Mouse (Mus musculus): ENCODE data around the gene Gpr34. TPM values are rescaled to one million over a fixed set of nuclear protein-coding genes. Genes with fewer than 3 reads are reported as not detected.

The Gpr34 gene
- polyA plus RNA-seq (2012; rRNA removed) = 1.2 and 1.4 TPM in 2 replicates

- TF ChIP-seq CTCF (IDR thresholded peaks at IDR 0.05; ENCODE audit: borderline replicate concordance, extremely low read depth, insufficient read depth, insufficient read length) (no peak), POLR2A (IDR thresholded peaks at IDR 0.05; ENCODE audit: borderline replicate concordance, extremely low read depth, insufficient read depth, insufficient read length, poor library complexity, severe bottlenecking) (no peak)
- DNase-seq (ENCODE audit: low read depth) = no peak
Observed at GRCm38 (mm10) chrX:13631599-13632283, at the start of gene Gpr34. TSS of gene Gpr34 (plus strand) at chrX:13632089.

DNA sequence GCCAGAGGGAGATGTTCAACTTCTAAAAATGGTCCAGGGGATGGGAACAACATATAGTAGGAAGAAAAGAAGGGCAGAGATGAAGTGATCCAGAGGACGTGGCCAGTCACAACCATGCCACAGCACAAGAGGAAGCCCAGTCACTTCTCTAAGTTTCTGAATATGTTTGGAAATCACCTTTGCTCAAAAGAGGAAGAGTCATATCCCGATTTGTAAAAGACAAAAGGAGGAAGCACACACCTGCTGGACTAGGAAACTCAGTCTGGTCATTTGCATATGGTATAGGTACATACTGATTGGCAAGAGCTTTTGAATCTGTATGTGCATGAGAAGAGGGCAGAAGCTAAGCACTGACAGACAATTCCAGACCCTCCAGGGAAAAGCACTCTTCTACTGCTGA is 32.5 kb upstream of the Gpr34 start:
- DNase-seq (ENCODE audit: low read depth) = no peak
- TF ChIP-seq POLR2A (IDR thresholded peaks at IDR 0.05; ENCODE audit: borderline replicate concordance, extremely low read depth, insufficient read depth, insufficient read length, poor library complexity, severe bottlenecking) (no peak), CTCF (IDR thresholded peaks at IDR 0.05; ENCODE audit: borderline replicate concordance, extremely low read depth, insufficient read depth, insufficient read length) (no peak)

DNA sequence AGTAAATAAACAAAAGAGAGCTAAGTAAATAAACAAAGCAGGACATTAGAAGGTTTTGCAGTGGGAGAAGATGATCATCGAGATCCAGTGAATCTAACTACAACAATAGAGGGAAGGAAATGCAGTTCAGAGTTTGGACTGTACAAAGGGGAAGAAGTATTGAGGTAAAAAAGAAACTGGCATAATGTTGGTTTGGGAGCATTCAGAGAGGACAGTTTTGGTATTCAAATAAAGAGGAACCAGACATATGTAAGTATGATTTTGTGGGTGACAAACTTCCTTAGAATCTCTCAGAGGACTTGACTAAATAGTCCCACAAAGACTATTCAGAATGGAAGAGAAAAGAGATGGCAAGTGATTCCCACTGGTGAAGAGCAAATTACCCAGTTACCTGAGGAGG is 31.9 kb upstream of the Gpr34 start:
- no peak for DNase-seq (ENCODE audit: low read depth)
- no peak for TF ChIP-seq CTCF (IDR thresholded peaks at IDR 0.05; ENCODE audit: borderline replicate concordance, extremely low read depth, insufficient read depth, insufficient read length)
- no peak for TF ChIP-seq POLR2A (IDR thresholded peaks at IDR 0.05; ENCODE audit: borderline replicate concordance, extremely low read depth, insufficient read depth, insufficient read length, poor library complexity, severe bottlenecking)

GRCm38 (mm10) chrX:13606741-13607140 is 25.1 kb upstream of the Gpr34 start:
- DNase-seq (ENCODE audit: low read depth) = no peak
- TF ChIP-seq POLR2A (IDR thresholded peaks at IDR 0.05; ENCODE audit: borderline replicate concordance, extremely low read depth, insufficient read depth, insufficient read length, poor library complexity, severe bottlenecking) = no peak
- TF ChIP-seq CTCF (IDR thresholded peaks at IDR 0.05; ENCODE audit: borderline replicate concordance, extremely low read depth, insufficient read depth, insufficient read length) = no peak

GRCm38 (mm10) chrX:13607752-13608151 is 24.1 kb upstream of the Gpr34 start:
- TF ChIP-seq CTCF (IDR thresholded peaks at IDR 0.05; ENCODE audit: borderline replicate concordance, extremely low read depth, insufficient read depth, insufficient read length) = no peak
- no peak for TF ChIP-seq POLR2A (IDR thresholded peaks at IDR 0.05; ENCODE audit: borderline replicate concordance, extremely low read depth, insufficient read depth, insufficient read length, poor library complexity, severe bottlenecking)
- no peak for DNase-seq (ENCODE audit: low read depth)

GRCm38 (mm10) chrX:13611114-13611513 is 20.8 kb upstream of the Gpr34 start:
- TF ChIP-seq POLR2A (IDR thresholded peaks at IDR 0.05; ENCODE audit: borderline replicate concordance, extremely low read depth, insufficient read depth, insufficient read length, poor library complexity, severe bottlenecking) = no peak
- no peak for TF ChIP-seq CTCF (IDR thresholded peaks at IDR 0.05; ENCODE audit: borderline replicate concordance, extremely low read depth, insufficient read depth, insufficient read length)
- DNase-seq (ENCODE audit: low read depth) = no peak

DNA sequence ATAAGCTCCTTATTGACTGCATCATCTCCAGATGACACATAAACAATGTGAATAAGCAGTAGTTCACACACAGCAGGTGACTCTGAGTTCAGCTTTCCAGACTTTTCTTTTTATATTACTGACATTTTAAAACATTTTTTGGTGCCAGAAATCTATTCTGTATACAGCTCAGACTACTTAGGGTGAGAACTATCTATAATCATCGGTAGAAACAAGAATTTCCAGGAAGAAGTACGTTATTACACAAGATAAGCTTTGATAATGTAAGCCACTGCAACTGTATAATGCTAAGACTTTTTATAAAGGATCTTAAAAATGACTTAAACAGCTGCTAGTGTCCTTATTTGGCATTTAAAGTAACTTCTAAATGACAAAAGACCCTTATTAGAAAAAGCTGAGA is 19.8 kb upstream of the Gpr34 start:
- no peak for DNase-seq (ENCODE audit: low read depth)
- no peak for TF ChIP-seq POLR2A (IDR thresholded peaks at IDR 0.05; ENCODE audit: borderline replicate concordance, extremely low read depth, insufficient read depth, insufficient read length, poor library complexity, severe bottlenecking)
- TF ChIP-seq CTCF (IDR thresholded peaks at IDR 0.05; ENCODE audit: borderline replicate concordance, extremely low read depth, insufficient read depth, insufficient read length) = no peak

DNA sequence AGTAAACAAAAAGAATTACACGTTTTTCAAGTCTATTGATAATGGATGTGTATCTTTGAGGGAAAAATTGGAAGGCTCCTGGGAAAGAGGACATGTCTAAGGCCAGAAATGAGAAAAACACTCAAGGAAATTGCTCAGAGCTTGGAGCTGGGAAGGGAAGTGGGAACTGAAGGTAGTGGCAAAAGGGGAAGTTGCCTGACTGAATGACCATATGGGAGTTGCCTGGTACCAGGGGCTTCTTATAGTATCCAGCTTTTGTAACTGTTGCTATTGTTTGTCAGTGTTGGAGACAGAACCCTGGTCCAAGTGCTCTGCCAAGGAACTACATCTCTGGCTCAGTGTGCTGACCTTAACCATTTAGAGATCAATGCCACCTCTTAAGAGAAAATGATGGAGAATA is 15.2 kb upstream of the Gpr34 start:
- DNase-seq (ENCODE audit: low read depth) = no peak
- TF ChIP-seq POLR2A (IDR thresholded peaks at IDR 0.05; ENCODE audit: borderline replicate concordance, extremely low read depth, insufficient read depth, insufficient read length, poor library complexity, severe bottlenecking) = no peak
- no peak for TF ChIP-seq CTCF (IDR thresholded peaks at IDR 0.05; ENCODE audit: borderline replicate concordance, extremely low read depth, insufficient read depth, insufficient read length)

DNA sequence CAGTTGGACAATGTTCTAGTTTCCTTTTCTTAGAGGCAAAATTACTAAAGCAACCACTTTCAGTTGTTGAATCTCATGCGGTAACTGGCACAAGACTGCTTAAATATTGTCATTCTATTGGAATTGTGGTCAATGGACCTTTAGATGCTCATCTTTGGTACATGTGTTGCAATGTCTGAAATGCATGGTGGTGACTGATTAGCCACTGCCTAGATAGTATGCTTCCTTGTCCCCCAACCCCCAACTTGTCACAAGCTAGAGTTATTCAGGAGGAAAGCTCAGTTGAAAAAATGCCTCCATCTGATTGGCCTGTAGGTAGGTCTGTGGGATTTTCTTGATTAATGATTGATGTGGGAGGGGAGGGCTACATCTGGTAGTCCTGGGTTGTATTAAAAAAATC is 14.6 kb upstream of the Gpr34 start:
- no peak for DNase-seq (ENCODE audit: low read depth)
- TF ChIP-seq POLR2A (IDR thresholded peaks at IDR 0.05; ENCODE audit: borderline replicate concordance, extremely low read depth, insufficient read depth, insufficient read length, poor library complexity, severe bottlenecking) (no peak), CTCF (IDR thresholded peaks at IDR 0.05; ENCODE audit: borderline replicate concordance, extremely low read depth, insufficient read depth, insufficient read length) (no peak)

DNA sequence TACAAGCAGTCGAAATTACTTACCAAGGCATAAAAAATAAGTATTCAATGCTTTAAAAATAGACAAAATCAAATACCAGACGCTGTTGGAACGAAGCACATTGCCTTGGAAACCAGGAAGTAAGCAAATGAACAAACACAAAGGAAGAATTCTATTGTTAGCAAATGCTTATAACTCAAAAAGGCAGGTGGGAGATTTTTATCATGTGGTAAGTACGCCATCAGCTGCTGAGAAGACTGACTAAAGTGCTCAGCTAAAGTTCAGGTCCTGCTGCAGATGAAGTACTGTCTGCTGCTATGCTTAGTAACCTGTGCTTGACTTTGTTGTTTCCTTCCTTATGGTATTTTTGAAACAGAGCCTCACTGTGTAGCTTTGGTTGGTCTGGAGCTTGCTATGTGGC is 13.4 kb upstream of the Gpr34 start:
- no peak for TF ChIP-seq POLR2A (IDR thresholded peaks at IDR 0.05; ENCODE audit: borderline replicate concordance, extremely low read depth, insufficient read depth, insufficient read length, poor library complexity, severe bottlenecking)
- no peak for DNase-seq (ENCODE audit: low read depth)

DNA sequence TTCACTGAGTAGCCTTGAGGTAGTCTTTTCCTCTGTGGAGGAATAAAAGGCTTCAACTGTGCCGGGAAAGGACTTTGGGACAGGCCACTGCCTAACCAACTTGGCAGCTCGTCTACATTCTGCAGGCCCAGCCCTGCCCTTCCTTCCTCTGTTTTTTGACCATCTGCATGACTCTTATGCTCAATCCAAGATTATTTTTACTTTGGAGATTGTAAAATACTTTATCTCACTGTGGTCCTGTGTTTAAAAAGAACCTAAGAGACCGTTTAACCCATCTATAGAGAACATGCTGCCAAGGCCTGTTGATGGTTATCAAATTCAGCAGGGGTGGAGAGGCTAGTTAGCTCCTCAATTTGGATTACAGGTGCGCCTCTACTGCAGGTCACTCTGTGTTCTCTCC is 10.4 kb upstream of the Gpr34 start:
- TF ChIP-seq CTCF (IDR thresholded peaks at IDR 0.05; ENCODE audit: borderline replicate concordance, extremely low read depth, insufficient read depth, insufficient read length) (no peak), POLR2A (IDR thresholded peaks at IDR 0.05; ENCODE audit: borderline replicate concordance, extremely low read depth, insufficient read depth, insufficient read length, poor library complexity, severe bottlenecking) (no peak)

GRCm38 (mm10) chrX:13622654-13623053 is 9.2 kb upstream of the Gpr34 start:
- DNase-seq (ENCODE audit: low read depth) = no peak
- no peak for TF ChIP-seq POLR2A (IDR thresholded peaks at IDR 0.05; ENCODE audit: borderline replicate concordance, extremely low read depth, insufficient read depth, insufficient read length, poor library complexity, severe bottlenecking)
- TF ChIP-seq CTCF (IDR thresholded peaks at IDR 0.05; ENCODE audit: borderline replicate concordance, extremely low read depth, insufficient read depth, insufficient read length) = no peak

More for the DNA sequence above, 10.4 kb upstream of the Gpr34 start:
- DNase-seq (ENCODE audit: low read depth) = no peak

Measured in brain, embryonic 14.5 days (tissue).